Mouse (Mus musculus): ENCODE data around the gene Atxn1.

GRCm38 (mm10) chr13:45924555-45924954 is 40.3 kb downstream of the Atxn1 start:
- no peak for TF ChIP-seq POLR2A (IDR thresholded peaks at IDR 0.05; ENCODE audit: insufficient read depth, low read depth, low read length)
- TF ChIP-seq CTCF (IDR thresholded peaks at IDR 0.05; ENCODE audit: insufficient read depth, low read depth, low read length): no peak

All from olfactory bulb, adult 2 months (tissue).